Mouse (Mus musculus) hindbrain, embryonic 13.5 days (tissue): ENCODE results near the gene Fbxo46. TPM values are rescaled to one million over a fixed set of nuclear protein-coding genes. Genes with fewer than 3 reads are reported as not detected.

Source experiments
- ATAC-seq: fragments of 200-750 bp; cut with Nextera tagmentation; 2 replicates; pipeline ENCODE4 v1.8.0; 2017; ENCODE audit warnings: moderate TSS enrichment; ENCODE audit not compliant: low FRiP score
- H3K27ac ChIP-seq: fragments of 300-500 bp; sonication (generic); 2 replicates; pipeline ENCODE4 v1.5.1; 2015; ENCODE audit warnings: inconsistent platforms, mild to moderate bottlenecking, moderate library complexity
- H3K27me3 ChIP-seq: fragments of 300-500 bp; sonication (generic); 2 replicates; pipeline ENCODE4 v1.6.1; 2015; ENCODE audit warnings: mild to moderate bottlenecking, inconsistent platforms
- H3K36me3 ChIP-seq: fragments of 300-500 bp; sonication (generic); 2 replicates; pipeline ENCODE4 v1.6.1; 2015; ENCODE audit warnings: mild to moderate bottlenecking, inconsistent platforms
- H3K4me1 ChIP-seq: fragments of 300-500 bp; sonication (generic); replicated peaks from 2 replicates; pipeline ENCODE4 v1.6.1; 2015; ENCODE audit warnings: inconsistent platforms
- H3K4me2 ChIP-seq: fragments of 300-500 bp; sonication (generic); 2 replicates; pipeline ENCODE4 v1.6.1; 2015; ENCODE audit warnings: inconsistent platforms, mild to moderate bottlenecking, moderate library complexity
- H3K4me3 ChIP-seq: fragments of 300-500 bp; sonication (generic); 2 replicates; pipeline ENCODE4 v1.5.1; 2015; ENCODE audit warnings: mild to moderate bottlenecking, inconsistent platforms
- H3K9ac ChIP-seq: fragments of 300-500 bp; sonication (generic); 2 replicates; pipeline ENCODE4 v1.6.1; 2015; ENCODE audit warnings: mild to moderate bottlenecking, inconsistent platforms
- H3K9me3 ChIP-seq: fragments of 300-500 bp; sonication (generic); 2 replicates; pipeline ENCODE4 v1.6.1; 2016; ENCODE audit warnings: inconsistent platforms
- WGBS: fragments of 180-500 bp; shearing (Covaris S2); methylation state at CpG from one replicate; pipeline ENCODE4 v1.1.7; 2015; 5-methylcytosine and 5-hydroxymethylcytosine counted together
- polyA plus RNA-seq: library from polyadenylated mRNA; unstranded; fragments of >200 nt; fragmentation: Nextera tagmentation; extraction: Ambion mirVana; gene quantifications from 2 replicates; pipeline ENCODE4 v1.2.1, GENCODE M21; 2015

The Fbxo46 gene
- polyA plus RNA-seq, 1 experiment from 2014 or later, result 18.9 TPM

DNA sequence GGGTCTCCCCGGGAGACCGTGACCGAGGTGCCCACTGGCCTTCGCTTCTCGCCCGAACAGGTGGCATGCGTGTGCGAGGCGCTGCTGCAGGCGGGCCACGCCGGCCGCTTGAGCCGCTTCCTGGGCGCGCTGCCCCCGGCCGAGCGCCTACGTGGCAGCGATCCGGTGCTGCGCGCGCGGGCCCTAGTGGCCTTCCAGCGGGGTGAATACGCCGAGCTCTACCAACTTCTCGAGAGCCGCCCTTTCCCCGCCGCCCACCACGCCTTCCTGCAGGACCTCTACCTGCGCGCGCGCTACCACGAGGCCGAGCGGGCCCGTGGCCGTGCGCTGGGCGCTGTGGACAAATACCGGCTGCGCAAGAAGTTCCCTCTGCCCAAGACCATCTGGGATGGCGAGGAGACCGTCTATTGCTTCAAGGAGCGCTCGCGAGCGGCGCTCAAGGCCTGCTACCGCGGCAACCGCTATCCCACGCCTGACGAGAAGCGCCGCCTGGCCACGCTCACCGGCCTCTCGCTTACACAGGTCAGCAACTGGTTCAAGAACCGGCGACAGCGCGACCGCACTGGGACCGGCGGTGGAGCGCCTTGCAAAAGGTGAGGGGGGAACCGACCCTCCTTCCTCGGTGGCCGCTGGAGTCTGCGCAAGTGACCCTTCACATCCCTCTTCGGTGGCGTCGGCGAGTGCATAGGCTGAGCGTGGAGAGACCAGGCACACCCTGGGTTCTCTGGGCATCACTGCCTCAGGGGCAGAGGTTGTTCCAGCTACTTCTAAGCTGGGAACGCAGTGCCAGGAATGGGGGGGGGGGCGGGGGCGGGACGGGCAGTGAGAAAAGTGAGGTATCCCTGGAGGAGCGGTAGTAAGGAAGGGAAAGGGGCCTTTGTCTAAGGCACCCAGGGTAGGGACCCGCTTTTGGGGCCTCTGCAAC is 24.6 kb upstream of the Fbxo46 start:
- Histone ChIP-seq H3K9me3 (no peaks in the 10 kb centered on the region), H3K4me2 (peak overlapping the region; percentile 96), H3K9ac (peak overlapping the region; percentile 76), H3K27ac (peak overlapping the region; percentile 85), H3K4me3 (peak overlapping the region; percentile 55), H3K4me1 (peaks cover 55% of the 10 kb centered on the region), H3K27me3 (peaks cover 61% of the 10 kb centered on the region), H3K36me3 (peaks cover 26% of the 10 kb centered on the region)
- no peak for ATAC-seq
- WGBS, result under 1% methylated on average over 75 of the region's 87 CpGs

DNA sequence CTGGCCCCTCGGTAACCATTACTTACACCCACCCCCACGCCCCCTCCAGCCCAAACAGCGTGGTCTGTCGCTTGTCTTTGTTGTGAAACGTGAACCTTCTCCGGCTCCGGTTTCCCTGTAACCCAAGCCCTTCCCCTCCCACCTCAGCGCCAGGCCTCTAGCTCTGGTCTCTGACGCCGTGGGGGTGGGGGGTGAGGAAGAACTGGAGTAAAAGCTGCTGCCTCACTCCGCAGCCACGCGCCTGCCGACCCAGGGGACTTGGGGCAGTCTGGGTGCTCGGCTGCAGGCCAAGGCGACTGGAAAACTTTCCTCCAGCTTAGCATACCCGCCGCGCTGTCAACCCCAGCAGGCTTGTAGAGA is 23.9 kb upstream of the Fbxo46 start:
- Histone ChIP-seq H3K36me3 (peaks cover 19% of the 10 kb centered on the region), H3K4me1 (peaks cover 55% of the 10 kb centered on the region), H3K9ac (peak overlapping the region; percentile 76), H3K27me3 (peaks cover 54% of the 10 kb centered on the region), H3K9me3 (no peaks in the 10 kb centered on the region), H3K27ac (peak overlapping the region; percentile 85), H3K4me3 (peak overlapping the region; percentile 55), H3K4me2 (peak overlapping the region; percentile 96)
- 2% methylated on average over 19 of the region's 19 CpGs for WGBS
- ATAC-seq, result no peak

DNA sequence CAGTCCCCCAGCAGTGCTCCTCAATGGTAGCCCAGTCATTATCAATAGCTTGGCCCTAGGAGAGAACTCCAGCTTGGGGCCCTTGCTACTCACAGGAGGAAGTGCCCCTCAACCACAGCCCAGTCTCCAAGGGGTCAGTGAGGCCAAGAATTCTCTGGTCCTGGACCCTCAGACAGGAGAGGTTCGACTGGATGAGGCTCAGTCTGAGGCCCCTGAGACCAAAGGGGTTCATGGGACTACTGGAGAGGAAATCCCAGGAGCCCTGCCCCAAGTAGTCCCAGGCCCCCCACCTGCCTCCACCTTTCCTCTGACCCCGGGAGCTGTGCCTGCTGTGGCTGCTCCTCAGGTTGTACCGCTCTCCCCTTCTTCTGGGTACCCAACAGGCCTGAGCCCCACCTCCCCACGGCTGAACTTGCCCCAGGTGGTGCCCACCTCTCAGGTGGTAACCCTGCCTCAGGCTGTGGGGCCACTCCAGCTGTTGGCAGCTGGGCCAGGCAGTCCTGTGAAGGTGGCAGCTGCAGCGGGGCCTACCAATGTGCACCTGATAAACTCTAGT is 23.2 kb upstream of the Fbxo46 start:
- 64% methylated on average over 5 of the region's 5 CpGs for WGBS
- Histone ChIP-seq H3K4me2 (peak overlapping the region; percentile 96), H3K27me3 (peaks cover 46% of the 10 kb centered on the region), H3K4me1 (peaks cover 55% of the 10 kb centered on the region), H3K27ac (no peak overlapping the region), H3K9ac (peak overlapping the region; percentile 76), H3K36me3 (peaks cover 12% of the 10 kb centered on the region), H3K9me3 (no peaks in the 10 kb centered on the region), H3K4me3 (peak overlapping the region; percentile 55)
- ATAC-seq, result no peak

DNA sequence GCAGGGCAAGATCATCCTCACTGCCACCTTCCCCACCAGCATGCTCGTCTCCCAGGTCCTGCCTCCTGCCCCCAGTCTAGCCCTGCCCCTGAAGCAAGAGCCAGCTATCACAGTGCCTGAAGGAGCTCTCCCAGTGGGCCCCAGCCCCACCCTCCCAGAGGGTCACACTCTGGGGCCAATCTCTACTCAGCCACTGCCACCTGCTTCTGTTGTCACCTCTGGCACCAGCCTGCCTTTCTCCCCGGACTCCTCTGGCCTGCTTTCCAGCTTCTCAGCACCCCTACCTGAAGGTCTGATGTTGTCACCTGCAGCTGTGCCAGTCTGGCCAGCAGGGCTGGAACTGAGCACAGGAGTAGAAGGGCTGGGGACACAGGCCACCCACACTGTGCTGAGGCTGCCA is 22.4 kb upstream of the Fbxo46 start:
- no peak overlapping the region for H3K4me2 ChIP-seq
- ATAC-seq, result no peak
- no peak overlapping the region for H3K4me3 ChIP-seq
- no peak overlapping the region for H3K27ac ChIP-seq
- H3K27me3 ChIP-seq, result peaks cover 39% of the 10 kb centered on the region
- no peaks in the 10 kb centered on the region for H3K9me3 ChIP-seq
- H3K4me1 ChIP-seq, result peaks cover 51% of the 10 kb centered on the region
- peaks cover 5% of the 10 kb centered on the region; the same call in 1 of the 2 replicates for H3K36me3 ChIP-seq
- H3K9ac ChIP-seq, result peak overlapping the region; percentile 15; the same call in 1 of the 2 replicates
- 68% methylated on average over 2 of the region's 2 CpGs for WGBS

DNA sequence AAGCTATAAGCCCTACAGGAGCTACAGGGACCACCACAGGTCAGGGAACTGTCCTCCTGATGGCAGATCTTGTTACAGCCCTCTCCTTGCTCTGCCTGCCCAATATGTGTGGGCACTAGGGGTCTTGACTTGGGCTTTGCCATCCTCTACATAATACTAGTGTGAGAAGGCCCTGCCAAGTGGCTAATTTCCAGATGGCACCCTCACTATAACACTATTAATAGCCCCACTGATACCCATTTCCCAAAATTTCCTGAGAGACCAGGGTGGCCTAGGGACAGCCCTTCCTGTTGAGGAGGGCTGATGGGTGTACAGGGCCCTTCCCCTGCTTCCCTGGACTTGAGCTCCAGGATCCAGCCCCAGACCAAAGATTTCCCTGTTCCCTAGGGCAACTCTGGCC is 21.8 kb upstream of the Fbxo46 start:
- no peaks in the 10 kb centered on the region for H3K36me3 ChIP-seq
- no peaks in the 10 kb centered on the region for H3K9me3 ChIP-seq
- ATAC-seq, result no peak
- peaks cover 44% of the 10 kb centered on the region for H3K4me1 ChIP-seq
- H3K4me2 ChIP-seq, result no peak overlapping the region
- no peak overlapping the region for H3K27ac ChIP-seq
- H3K27me3 ChIP-seq, result peaks cover 34% of the 10 kb centered on the region
- H3K4me3 ChIP-seq, result no peak overlapping the region
- H3K9ac ChIP-seq, result no peak overlapping the region

DNA sequence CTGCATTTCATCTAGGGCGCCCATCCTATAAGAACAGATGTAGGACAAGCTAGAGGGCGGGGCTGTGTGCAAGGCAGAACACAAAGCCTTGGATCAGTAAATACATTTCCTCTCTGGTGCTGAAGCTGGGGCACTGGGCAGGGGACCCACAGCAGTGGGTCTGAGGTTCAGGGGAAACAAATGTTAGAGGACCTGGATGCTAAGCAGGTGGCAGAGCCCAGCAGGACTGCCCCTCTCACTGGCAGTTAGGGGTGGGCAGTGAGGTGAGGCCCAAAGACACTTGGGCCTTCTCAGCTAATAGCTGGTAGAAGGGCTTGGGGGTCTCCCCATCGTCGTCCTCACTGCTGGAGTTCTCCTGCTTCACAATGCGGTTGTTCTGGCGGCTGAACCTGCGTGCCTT is 20.8 kb upstream of the Fbxo46 start:
- WGBS, result 62% methylated on average over 7 of the region's 7 CpGs
- no peaks in the 10 kb centered on the region for H3K9me3 ChIP-seq
- H3K9ac ChIP-seq, result no peak overlapping the region
- H3K27ac ChIP-seq, result no peak overlapping the region
- peaks cover 35% of the 10 kb centered on the region for H3K4me1 ChIP-seq
- no peak overlapping the region for H3K4me2 ChIP-seq
- no peak for ATAC-seq
- H3K27me3 ChIP-seq, result peaks cover 27% of the 10 kb centered on the region
- H3K4me3 ChIP-seq, result no peak overlapping the region
- H3K36me3 ChIP-seq, result no peaks in the 10 kb centered on the region

DNA sequence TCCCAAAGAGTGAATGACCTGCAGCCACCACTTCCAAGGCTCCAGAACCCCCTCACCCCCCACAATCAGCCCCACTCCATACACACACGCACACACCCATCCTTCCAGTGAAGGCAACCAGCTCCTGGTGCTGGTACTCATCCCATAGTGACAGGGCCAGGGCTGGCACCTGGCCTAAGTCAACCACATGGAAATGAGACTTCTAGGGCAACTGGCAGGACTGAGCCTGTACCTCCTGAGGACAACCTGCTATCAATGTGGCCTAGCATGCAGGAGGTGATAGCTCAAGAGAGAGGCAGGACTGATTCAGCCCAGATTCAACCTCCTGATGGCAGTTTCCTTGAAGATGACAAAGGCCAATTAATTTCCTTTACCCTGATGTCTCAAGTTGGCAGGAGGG is 19.4 kb upstream of the Fbxo46 start:
- H3K36me3 ChIP-seq, result no peaks in the 10 kb centered on the region
- H3K4me2 ChIP-seq, result no peak overlapping the region
- H3K27ac ChIP-seq, result no peak overlapping the region
- H3K4me1 ChIP-seq, result peaks cover 21% of the 10 kb centered on the region
- no peak overlapping the region for H3K4me3 ChIP-seq
- no peak for ATAC-seq
- H3K27me3 ChIP-seq, result peaks cover 13% of the 10 kb centered on the region
- WGBS, result 91% methylated on average over 1 of the region's 1 CpGs
- no peak overlapping the region for H3K9ac ChIP-seq
- H3K9me3 ChIP-seq, result no peaks in the 10 kb centered on the region

DNA sequence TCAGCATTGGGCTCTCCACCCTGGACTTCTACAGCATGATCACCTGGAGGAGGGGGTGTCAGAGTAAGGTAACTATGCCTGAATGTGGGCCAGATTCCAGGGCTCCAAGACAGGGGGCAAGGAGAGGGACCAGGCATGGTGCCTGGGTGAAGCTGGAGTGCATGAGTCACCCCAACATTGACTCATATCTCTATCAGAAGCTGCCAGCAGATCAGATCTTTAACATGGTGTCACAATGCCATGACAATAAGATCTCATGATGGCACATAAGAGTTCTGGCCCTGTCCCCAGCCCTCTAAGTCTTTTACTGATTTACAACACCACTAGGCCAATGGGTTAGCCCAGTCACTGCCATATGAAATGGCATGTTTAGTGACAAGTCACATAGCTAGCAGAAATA is 15.9 kb upstream of the Fbxo46 start:
- no peaks in the 10 kb centered on the region for H3K9me3 ChIP-seq
- no peak overlapping the region for H3K27ac ChIP-seq
- no peak overlapping the region for H3K4me2 ChIP-seq
- no peak for ATAC-seq
- no peaks in the 10 kb centered on the region for H3K27me3 ChIP-seq
- no peak overlapping the region for H3K4me3 ChIP-seq
- H3K4me1 ChIP-seq, result no peaks in the 10 kb centered on the region; the same call in 1 of the 2 replicates
- no peaks in the 10 kb centered on the region for H3K36me3 ChIP-seq
- H3K9ac ChIP-seq, result no peak overlapping the region

DNA sequence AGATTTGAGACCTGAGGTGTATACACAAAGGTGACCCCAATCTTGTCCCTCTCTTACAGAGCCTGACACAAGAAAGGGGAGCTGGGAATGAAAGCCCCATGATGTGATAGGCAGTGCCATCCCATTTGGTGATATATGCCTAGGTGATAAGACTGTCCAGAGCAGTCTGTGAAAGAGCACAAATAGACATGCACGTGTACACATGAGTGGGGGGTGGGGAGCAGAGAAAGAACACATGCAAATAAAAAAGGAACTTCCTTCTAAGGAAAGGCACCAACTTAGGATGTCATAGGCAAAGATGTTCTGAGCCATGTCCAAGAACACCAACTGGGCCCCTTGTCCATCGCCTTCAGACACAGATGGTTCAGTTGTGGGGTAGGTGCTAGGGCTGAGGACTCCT is 15.2 kb upstream of the Fbxo46 start:
- Histone ChIP-seq H3K27me3 (no peaks in the 10 kb centered on the region), H3K36me3 (no peaks in the 10 kb centered on the region), H3K4me2 (no peak overlapping the region), H3K4me3 (no peak overlapping the region), H3K4me1 (no peaks in the 10 kb centered on the region; the same call in 1 of the 2 replicates), H3K9me3 (no peaks in the 10 kb centered on the region), H3K9ac (no peak overlapping the region), H3K27ac (no peak overlapping the region)
- 86% methylated on average over 2 of the region's 2 CpGs for WGBS
- ATAC-seq, result no peak

DNA sequence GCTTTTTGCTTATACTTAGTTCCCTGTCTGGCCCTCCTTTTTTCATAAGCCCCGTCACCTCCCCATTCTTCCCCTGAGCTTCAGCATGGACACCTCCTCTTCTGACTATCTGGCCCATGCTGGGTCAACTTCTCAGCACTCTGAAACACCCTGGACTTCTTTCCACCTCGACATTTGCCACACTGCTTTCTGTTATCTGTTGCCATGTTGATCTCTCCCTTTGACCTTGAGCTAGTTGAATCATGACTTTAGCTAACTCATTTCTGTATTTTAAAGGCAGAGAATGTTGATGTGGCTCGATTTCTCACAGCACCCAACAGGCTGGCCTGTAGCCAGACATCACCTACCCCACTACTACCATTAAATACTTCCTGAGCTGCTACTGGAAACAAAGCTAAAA is 12.2 kb upstream of the Fbxo46 start:
- Histone ChIP-seq H3K4me3 (no peak overlapping the region), H3K9ac (no peak overlapping the region), H3K27me3 (0 out of 2 replicates have a peak, but pooled peaks cover 2% of the 10 kb centered on the region), H3K27ac (no peak overlapping the region), H3K9me3 (no peaks in the 10 kb centered on the region), H3K4me1 (no peaks in the 10 kb centered on the region; the same call in 1 of the 2 replicates), H3K4me2 (no peak overlapping the region), H3K36me3 (no peaks in the 10 kb centered on the region)
- no peak for ATAC-seq
- 66% methylated on average over 3 of the region's 3 CpGs for WGBS

DNA sequence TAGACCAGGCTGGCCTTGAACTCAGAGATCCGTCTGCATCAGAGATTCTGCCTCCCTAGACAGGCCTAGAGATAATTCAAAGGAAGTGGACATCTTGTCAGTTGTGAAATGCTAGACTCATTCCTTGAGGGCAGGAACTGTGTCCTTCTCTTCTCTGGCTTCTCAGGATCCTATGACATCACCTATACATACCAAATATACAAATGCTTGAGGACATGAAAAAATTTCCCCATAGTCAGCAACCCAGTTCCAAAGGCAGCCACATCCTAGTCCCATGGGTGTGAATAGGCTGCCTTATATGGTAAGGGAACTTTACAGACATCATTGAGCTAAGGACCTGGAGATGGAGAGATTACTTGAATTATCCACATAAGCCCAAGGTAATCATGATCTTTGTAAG is 10.1 kb upstream of the Fbxo46 start:
- Histone ChIP-seq H3K4me1 (no peaks in the 10 kb centered on the region), H3K27ac (no peak overlapping the region), H3K9me3 (no peaks in the 10 kb centered on the region), H3K4me2 (no peak overlapping the region), H3K4me3 (no peak overlapping the region), H3K9ac (no peak overlapping the region), H3K36me3 (no peaks in the 10 kb centered on the region), H3K27me3 (peaks cover 7% of the 10 kb centered on the region; the same call in 1 of the 2 replicates)
- WGBS, result 89% methylated on average over 1 of the region's 1 CpGs
- no peak for ATAC-seq

DNA sequence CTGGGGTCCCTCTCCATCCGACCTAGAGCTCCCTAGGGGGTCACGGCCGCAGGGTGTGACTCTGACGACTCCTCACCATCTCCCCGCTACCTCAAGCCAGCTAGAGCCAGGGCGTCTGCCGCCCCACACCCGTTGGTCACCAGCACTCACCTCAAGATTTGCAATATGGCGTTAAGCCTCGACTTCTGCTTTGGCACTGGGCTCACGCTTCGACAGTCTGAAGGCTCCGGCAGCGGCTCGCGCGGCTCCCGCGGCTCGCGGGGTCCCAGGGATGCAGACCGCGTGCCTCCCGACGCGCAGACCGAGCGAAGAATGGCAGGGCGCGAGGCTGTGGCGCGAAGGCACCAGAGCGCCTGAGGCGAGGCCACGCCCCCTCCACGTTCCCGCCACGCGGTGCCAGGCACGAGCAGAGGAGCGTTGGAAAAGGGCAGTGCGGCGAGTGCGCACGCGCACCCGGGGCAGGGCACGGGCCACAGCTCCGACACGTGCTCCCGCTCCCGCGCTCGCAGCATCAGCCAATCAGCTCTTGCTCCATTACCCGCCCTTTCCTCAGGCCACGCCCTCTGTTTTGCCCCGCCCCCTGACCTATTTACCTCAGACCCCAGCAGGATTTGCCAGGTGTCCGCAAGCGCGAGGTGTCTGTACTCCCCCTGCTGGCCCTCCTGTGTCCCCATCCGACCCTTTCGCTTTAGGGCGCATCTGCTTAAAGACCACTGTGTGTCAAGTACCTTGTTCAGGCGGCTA is 1.5 kb upstream of the Fbxo46 start, which contains the start of gene Gm4969:
Gene Gm4969 (minus strand): TSS at position 341 of the 744 bp plus-strand sequence.
- Histone ChIP-seq H3K27ac (peak within 1 kb of the TSS; percentile 15; the same call in 1 of the 2 replicates), H3K9ac (peak within 1 kb of the TSS; percentile 29; the same call in 1 of the 2 replicates), H3K36me3 (no peaks in the 10 kb centered on the region), H3K4me2 (peak within 1 kb of the TSS; percentile 56), H3K27me3 (peaks cover 12% of the 10 kb centered on the region), H3K4me1 (peaks cover 27% of the 10 kb centered on the region), H3K4me3 (peak within 1 kb of the TSS; percentile 34), H3K9me3 (no peaks in the 10 kb centered on the region)
- ATAC-seq, result peak; percentile 50
- WGBS, result 19% methylated on average over 64 of the region's 64 CpGs
